Mouse (Mus musculus): ENCODE measurements around the gene Hist1h4f. TPM values are rescaled to one million over a fixed set of nuclear protein-coding genes. Genes with fewer than 3 reads are reported as not detected.

Gene Hist1h4f
- total RNA-seq, 2 experiments from 2014 or later: 2,366 to 2,514 TPM

Other genes starting within 250 kb of the Hist1h4f start
- gene Zfp322a, start 182.4 kb downstream of the Hist1h4f start, total RNA-seq (2023): 1 to 10 TPM; 9.4 to 9.9 TPM
- gene Abt1, start 127.8 kb downstream of the Hist1h4f start, total RNA-seq (2023): 10 to 100 TPM in 1 of 2 experiments, 1 to 10 TPM in 1; 8.7 to 10.1 TPM
- gene Btn1a1, start 85.7 kb downstream of the Hist1h4f start, total RNA-seq (2023): under 1 TPM; 0.11 to 0.29 TPM
- not detected for gene Btn2a2, start 62.8 kb downstream of the Hist1h4f start, total RNA-seq (2023)
- gene Hist1h4h, start 20.6 kb downstream of the Hist1h4f start, total RNA-seq (2023): 1,000 to 10,000 TPM; 1,672 to 1,684 TPM
- gene Hist1h2af, start 17.7 kb downstream of the Hist1h4f start, total RNA-seq (2023): 1,000 to 10,000 TPM; 1,080 to 1,089 TPM
- gene Hist1h3g, start 16.2 kb downstream of the Hist1h4f start, total RNA-seq (2023): 100 to 1,000 TPM; 354 to 358 TPM
- 100 to 1,000 TPM; 133 to 136 TPM for gene Hist1h2bh, start 8.3 kb downstream of the Hist1h4f start, total RNA-seq (2023)
- gene Hist1h3f, start 7.6 kb downstream of the Hist1h4f start, total RNA-seq (2023): 100 to 1,000 TPM; 457 to 468 TPM
- gene Hist1h1d, start 1.6 kb upstream of the Hist1h4f start, total RNA-seq (2023): 100 to 1,000 TPM; 108 to 121 TPM
- gene Hist1h3e, start 10.7 kb upstream of the Hist1h4f start, total RNA-seq (2023): 100 to 1,000 TPM; 839 to 947 TPM
- gene Hist1h2ae, start 19.6 kb upstream of the Hist1h4f start, total RNA-seq (2023): 100 to 1,000 TPM; 191 to 199 TPM
- 1,000 to 10,000 TPM; 1,545 to 1,845 TPM for gene Hist1h2bg, start 19.7 kb upstream of the Hist1h4f start, total RNA-seq (2023)
- gene Hist1h2bf, start 22.5 kb upstream of the Hist1h4f start, total RNA-seq (2023): 1,000 to 10,000 TPM; 1,042 to 1,254 TPM
- 100 to 1,000 TPM; 115 to 121 TPM for gene Hist1h2ad, start 22.7 kb upstream of the Hist1h4f start, total RNA-seq (2023)
- gene Hist1h3d, start 24.1 kb upstream of the Hist1h4f start, total RNA-seq (2023): 100 to 1,000 TPM; 147 to 159 TPM
- 100 to 1,000 TPM; 726 to 742 TPM for gene Hist1h4d, start 29.9 kb upstream of the Hist1h4f start, total RNA-seq (2023)
- gene Hist1h2be, start 69.5 kb upstream of the Hist1h4f start, total RNA-seq (2023): 100 to 1,000 TPM; 103 to 111 TPM
- 100 to 1,000 TPM; 779 TPM for gene Hist1h1e, start 70.9 kb upstream of the Hist1h4f start, total RNA-seq (2023)
- gene Hist1h2ac, start 132.3 kb upstream of the Hist1h4f start, total RNA-seq (2023): 10 to 100 TPM; 48.0 to 51.5 TPM
- gene Hist1h2bc, start 132.6 kb upstream of the Hist1h4f start, total RNA-seq (2023): 100 to 1,000 TPM in 1 of 2 experiments, 10 to 100 TPM in 1; 97.4 to 109 TPM
- 1 to 10 TPM in 1 of 2 experiments, under 1 TPM in 1; 0.86 to 1.1 TPM for gene Hist1h1t, start 144.2 kb upstream of the Hist1h4f start, total RNA-seq (2023)
- gene Hist1h4c, start 146.8 kb upstream of the Hist1h4f start, total RNA-seq (2023): 100 to 1,000 TPM; 391 to 419 TPM
- 1 to 10 TPM; 4.2 to 6.6 TPM for gene Hfe, start 159.2 kb upstream of the Hist1h4f start, total RNA-seq (2023)
- gene Hist1h1c, start 187.2 kb upstream of the Hist1h4f start, total RNA-seq (2023): 1,000 to 10,000 TPM; 1,619 to 1,663 TPM
- 100 to 1,000 TPM; 617 to 658 TPM for gene Hist1h3c, start 194.0 kb upstream of the Hist1h4f start, total RNA-seq (2023)
- 100 to 1,000 TPM; 868 to 875 TPM for gene Hist1h2bb, start 195.1 kb upstream of the Hist1h4f start, total RNA-seq (2023)
- gene Hist1h2ab, start 199.5 kb upstream of the Hist1h4f start, total RNA-seq (2023): 1,000 to 10,000 TPM; 1,294 to 1,569 TPM
- 1,000 to 10,000 TPM; 1,352 to 1,548 TPM for gene Hist1h3b, start 200.6 kb upstream of the Hist1h4f start, total RNA-seq (2023)
- 100 to 1,000 TPM; 569 to 600 TPM for gene Hist1h4b, start 205.4 kb upstream of the Hist1h4f start, total RNA-seq (2023)
- 100 to 1,000 TPM; 541 to 562 TPM for gene Hist1h4a, start 209.6 kb upstream of the Hist1h4f start, total RNA-seq (2023)
- 1,000 to 10,000 TPM in 1 of 2 experiments, 100 to 1,000 TPM in 1; 878 to 1,040 TPM for gene Hist1h3a, start 210.7 kb upstream of the Hist1h4f start, total RNA-seq (2023)
- gene Hist1h1a, start 212.0 kb upstream of the Hist1h4f start, total RNA-seq (2023): 100 to 1,000 TPM; 455 to 460 TPM
- not detected for gene Trim38, start 218.3 kb upstream of the Hist1h4f start, total RNA-seq (2023)

All from neutrophil, adult 59 days (primary cell).